Mouse (Mus musculus) right cerebral cortex, postnatal 25 days (tissue): ENCODE measurements around the gene Gramd1c.

Experiments used
- DNase-seq: peaks from one replicate; pipeline ENCODE4 v3.0.0; 2022

The Gramd1c gene

DNA sequence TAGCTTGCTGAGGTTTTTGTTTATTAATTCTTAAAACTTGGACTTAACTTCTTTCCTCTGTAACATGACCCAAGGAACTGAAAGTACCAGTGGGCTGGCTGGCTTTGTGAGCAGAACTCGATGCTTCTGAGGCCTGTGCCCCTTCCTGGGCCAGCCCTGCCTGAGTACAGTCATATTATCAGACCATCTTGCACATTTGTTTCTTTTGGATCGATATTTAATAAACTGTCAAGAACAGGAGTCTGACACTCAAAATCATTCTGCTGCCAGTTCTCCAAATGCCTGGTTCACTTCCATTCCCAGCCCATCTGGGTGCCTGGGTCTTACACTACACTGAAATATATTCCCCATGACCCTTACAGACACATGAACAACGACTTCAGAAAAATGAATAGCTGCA is 117.3 kb downstream of the Gramd1c start:
- no peak for DNase-seq

DNA sequence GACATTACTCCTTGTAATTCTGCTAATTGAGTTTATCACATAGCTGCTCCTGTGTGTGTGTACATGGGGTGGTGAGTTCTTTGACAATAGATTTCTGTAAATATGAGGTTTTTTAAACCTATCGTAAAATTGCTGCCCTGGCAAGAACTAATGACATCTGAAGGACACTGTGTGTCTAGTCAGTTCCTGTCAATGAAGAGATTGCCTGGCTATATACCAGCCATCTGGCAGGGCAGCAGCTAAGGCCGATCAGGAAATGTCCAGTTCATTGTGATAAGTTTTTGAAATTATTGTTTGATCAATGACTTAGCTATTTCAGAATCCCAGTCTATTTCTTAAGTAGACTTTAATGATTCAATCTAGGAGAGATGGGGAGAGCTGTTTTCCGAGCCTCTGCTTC is 117.8 kb downstream of the Gramd1c start:
- DNase-seq, result no peak

DNA sequence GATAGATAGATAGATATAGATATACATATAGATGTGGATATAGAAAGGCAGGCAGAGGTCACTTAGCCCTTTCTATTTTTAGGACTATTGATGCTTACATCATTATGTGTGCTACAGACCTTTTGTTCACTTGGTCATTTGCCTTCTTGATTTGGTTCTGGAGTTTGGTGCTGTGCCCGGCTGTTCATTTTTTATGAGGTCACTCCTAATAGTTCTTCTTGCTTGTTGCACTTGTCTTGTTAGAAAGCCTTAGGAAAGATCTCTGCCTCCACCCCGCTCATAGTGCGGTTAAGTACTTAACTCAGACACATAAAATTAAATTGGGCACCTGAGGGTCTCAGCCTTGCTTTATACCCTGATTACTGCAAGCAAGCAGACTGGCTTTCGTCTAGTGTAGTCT is 122.3 kb downstream of the Gramd1c start:
- DNase-seq, result no peak

DNA sequence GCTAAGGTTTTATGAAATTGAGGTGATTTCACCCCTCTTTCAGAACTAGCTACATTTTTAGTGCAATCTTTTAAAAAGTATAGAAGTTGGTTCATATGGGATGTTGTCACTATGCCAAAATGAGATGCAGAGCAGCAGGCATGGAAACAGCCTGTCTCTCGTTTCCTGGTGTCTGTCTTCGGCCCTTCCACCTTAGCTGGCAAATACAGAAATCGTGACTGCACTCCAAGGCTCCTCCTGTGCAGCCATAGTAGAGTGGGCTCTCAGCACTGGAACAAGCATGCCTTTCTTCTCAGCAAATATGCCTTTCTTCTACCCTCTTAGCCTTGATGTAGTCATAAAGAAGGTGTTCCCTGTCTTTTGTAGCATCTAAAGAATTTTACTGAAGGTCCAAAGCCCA is 127.3 kb downstream of the Gramd1c start:
- no peak for DNase-seq

DNA sequence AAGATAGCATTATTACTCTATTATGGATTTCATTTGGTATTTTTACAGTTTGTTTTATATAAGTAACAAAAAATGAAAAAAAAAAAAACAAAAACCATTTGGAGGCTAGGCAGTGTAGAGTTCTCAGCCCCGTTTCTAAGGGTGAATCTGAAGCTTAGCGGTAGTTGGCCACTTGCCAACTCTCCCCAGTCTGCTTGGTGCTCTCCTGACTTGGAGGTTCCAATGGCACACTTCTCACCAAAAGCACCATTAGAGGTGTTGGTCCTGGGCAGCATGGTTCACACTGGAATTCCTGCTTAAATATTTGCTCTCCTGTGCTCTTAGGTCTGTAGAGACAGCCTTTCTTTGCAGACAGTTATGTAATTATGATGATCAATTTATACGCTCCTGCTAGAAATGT is 127.8 kb downstream of the Gramd1c start:
- DNase-seq, result no peak

DNA sequence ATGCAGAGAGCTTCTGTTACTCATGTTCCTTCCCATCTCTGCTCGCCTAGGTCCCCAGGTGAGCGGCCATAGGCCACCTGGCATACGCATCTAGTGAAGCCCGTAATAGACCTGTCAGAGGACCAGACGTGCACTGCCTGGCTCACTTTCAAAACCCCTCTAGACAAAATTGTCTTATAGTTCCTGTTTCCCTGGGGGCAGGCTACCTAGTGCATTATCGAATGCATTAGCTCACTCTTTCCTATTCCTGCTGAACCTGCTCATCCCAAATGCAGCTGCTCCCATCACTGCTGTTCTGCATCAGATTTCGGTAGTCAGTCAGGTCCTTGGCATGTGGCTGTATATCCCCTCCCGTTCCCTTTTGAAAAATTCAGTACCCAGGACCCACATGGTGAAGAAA is 128.3 kb downstream of the Gramd1c start:
- no peak for DNase-seq

DNA sequence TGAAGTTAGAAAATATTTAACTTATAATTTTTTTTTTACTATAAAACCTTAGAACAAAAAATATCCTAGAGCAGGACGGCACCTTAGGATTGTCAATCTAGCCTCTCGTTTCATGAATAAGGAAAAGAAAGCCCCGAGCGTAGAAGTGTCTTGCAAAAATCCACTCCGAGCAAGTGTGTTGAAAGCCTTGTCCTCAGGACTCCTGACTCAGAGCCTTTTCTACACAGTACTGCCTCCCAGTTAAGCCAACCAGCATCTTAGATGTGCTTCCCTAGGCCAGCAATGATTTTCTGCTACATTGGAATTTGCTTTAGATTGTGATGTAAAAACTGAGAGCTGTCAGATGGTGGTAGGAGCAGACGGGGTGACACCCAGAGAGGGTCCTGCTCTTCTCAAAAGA is 130.1 kb downstream of the Gramd1c start:
- no peak for DNase-seq

DNA sequence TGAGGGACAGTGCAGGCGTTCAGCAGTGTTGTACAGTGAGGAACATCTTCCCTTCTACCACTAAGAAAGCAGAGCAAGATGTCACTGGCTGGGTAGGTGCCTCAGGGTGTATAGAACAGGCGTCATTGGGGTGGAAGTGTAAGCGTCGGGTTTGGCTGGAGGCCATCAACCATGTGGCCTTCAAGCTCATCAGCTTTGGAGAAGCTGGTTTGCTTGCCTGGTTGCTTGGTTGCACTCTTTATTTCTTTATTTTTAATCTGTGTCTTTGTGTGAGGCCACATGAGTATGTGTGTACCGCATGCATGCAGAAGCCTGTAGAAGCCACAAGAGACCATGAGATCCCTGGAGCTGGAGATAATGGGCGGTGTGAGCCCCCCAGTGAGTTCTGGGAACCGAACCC is 130.8 kb downstream of the Gramd1c start:
- DNase-seq, result no peak

DNA sequence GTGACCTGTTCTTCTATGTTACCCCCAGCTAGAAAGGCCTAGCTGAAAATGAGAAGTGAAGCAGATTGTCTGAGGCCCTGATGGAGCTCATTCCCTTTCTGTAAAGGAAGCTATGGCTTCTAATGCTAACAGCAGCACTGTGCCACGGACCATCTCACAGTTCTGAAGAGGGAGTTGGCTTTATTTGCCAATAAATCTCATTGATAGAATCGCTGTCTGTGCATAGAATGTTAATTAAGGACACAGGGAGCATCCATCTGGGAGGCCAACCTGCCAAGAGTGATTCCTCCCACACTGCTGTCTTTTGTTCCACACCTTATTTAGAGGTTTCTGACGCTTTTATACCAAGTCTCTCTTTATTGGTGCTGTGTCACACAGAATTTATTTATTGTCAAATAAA is 131.6 kb downstream of the Gramd1c start:
- no peak for DNase-seq

DNA sequence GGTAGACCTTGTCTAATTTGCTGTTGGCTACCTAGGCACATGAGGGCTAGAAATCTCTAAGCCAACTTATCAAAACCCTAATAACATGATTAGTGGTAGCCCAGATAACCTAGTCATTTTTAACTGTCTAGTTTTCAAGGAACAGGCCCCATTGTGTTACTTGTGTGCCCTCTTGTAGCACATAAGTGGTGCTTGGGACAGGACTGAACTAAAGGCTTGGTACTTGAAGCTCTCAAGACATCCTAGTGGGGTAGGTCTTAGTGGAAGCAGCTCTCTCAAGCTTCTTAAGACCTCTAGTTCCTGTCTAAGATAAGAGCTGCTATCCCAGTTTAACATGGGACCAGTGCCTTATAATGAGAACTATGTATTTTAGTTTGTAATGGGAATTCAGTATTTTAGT is 132.6 kb downstream of the Gramd1c start:
- DNase-seq, result no peak
